Mouse (Mus musculus): ENCODE measurements around the gene Ranbp17.

DNA sequence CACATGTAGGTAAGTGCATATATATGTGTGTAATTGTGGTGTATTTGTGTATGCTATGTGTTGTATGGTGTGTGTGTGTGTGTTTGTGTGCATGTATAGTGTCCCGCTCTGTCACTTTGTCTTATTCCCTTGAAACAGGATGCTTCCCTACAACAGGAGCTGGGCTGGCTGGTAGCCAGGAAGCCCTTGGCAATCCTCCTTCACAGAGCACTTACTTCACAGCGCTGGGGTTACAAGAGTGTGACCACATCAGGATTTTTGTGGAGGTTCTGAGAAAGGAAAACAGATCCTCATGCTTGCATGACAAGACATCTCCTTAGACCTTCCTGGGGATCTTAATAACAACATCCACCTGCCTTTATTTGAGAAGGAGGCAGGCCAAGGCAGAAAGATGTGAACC, 33.8 kb upstream of the Ranbp17 start:
- TF ChIP-seq POLR2A (IDR thresholded peaks at IDR 0.05; ENCODE audit: insufficient read depth, low read depth, low read length) = no peak
- no peak for TF ChIP-seq EP300 (IDR thresholded peaks at IDR 0.05; ENCODE audit: insufficient read depth, low read depth, low read length)

Data from heart, adult 2 months (tissue).